Mouse (Mus musculus) inflammation-experienced regulatory T-cells, adult 16 weeks (primary cell): ENCODE measurements around the gene Lrrn1. TPM values are rescaled to one million over a fixed set of nuclear protein-coding genes. Genes with fewer than 3 reads are reported as not detected.

Source experiments
- polyA plus RNA-seq: library from polyadenylated mRNA; unstranded; fragments of 100-300 nt; shearing (Covaris generic); gene quantifications from one replicate; pipeline ENCODE4 v1.2.1, GENCODE M21; 2017

Lrrn1 gene
- not detected for polyA plus RNA-seq

GRCm38 (mm10) chr6:107528877-107529864 lies at the start of gene Lrrn1:
TSS of gene Lrrn1 (plus strand) at chr6:107529768.

